Mouse (Mus musculus): ENCODE data around the gene Adamts6.

Adamts6 gene

DNA sequence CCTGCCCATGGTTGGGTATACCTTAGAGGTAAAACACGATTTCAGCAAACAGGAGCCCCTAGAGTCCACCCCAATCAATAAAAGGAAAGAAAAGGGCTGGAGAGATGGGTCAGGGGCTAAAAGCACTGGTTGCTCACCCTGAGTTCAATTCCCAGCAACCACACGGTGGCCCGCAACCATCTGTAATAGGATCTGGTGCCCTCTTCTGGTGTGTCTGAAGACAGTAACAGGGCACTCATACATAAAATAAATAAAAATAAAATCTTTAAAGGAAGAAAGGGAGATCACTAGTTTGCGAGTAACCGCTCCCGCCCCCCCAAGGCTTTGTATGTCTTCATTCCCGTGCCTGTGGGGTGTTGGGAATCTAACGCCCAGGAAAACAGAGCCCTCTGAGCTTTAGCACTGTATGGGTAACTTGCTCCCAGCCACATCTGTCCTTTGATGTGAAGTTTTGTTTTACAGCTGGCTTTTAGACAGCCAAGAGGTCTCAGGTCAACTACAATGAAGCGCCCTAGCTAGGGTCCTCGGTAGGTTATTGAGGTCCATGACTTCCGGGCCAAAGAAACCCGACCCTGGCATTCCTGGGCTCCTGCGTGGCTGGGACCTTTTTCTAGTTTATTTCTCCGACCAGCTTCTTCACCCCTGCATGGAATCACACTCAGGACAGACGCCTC, 230.1 kb downstream of the Adamts6 start:
- DNase-seq: no peak

- peak; percentile 87 for DNase-seq
These were observed 230.8 kb downstream of the Adamts6 start for GRCm38 (mm10) chr13:104518312-104519005.

DNA sequence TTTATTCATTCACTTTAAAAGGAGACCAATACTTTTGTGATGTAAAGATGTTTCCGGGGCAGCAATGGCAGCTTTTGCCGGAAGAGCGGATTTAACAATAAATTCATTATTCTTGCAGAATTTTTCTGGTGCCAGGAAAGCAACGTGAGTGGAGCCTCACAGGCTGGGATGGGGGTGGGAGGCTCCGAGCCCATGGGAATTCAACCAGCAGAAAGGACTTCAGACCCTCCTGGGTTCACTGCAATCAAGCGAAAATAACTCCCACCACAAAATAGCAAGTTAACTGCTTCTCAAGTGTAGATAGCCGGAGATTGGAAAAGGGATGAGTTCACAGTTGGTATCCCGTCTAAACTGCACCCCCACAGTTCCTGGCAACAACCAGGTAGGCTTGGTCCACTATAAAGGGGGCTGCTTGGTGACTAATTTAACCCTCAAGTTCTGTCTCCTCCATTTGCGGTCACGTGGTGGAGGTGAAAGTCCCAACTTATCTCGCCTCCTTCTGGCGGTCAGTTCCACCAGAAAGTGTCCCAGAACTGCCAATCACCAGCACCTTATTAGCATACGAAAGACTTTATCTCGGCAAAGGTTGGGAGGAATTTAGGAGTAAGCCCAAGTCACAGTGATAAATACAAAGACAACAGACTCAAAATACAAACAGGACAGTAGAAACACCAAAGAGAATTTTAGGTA, 231.5 kb downstream of the Adamts6 start:
- no peak for DNase-seq

DNA sequence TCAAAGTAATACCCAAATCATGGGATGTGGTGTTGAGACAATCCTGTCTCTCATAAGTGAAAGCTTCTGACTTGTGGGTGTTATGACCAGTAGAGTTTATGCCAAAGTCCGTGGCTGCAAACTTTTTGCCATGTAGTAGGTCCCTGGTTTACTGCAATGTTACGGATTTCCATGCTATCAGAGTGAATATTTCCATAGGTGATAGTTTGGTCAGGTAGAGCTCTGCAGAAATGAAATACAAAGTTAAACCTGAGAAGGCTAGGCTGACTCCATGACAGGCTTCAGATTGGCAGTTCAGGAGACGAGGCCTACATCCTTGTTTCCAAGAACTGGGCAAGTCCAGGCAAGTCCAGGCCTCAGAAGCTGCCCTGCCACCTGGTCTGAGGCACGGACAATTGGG, 232.3 kb downstream of the Adamts6 start:
- no peak for DNase-seq

GRCm38 (mm10) chr13:104520461-104520860, 232.8 kb downstream of the Adamts6 start:
- no peak for DNase-seq

DNA sequence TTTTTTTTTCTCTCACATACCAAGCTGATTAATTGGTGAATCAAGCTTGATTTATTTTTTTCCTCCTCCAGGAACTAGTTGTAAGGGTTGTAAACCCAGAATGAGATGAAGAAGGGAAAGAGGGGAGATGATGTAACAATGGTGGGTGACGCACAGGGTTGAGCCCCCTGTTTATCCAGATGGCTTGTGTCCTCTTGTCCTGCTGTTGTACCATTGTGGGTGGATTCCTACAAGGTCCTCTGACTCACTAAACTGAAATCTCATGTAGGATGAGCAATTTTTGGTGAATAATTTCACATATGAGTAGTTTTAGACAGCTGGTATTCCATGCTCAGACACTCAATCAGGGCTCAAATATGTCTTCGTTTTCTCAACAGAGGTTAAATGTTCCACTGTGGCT, 233.9 kb downstream of the Adamts6 start:
- DNase-seq: no peak

DNA sequence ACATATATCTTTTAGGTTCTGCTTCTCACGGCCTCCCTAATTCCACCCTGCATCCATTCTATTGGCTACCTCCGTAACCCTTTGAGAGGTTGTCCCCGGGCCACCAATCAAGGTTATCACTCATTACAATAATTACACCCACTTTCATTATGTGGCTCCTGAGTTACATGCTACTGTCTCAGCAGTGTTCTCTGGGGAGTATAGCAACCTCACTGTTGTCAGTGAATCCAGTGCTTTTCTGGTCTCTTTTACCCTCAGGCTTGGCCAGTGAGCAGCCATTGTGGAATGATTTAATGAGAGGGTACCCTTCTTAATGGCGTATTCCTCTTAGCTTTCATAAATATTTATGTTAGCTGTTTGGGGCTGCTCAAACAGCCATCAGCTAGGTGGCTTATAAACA, 238.0 kb downstream of the Adamts6 start:
- no peak for DNase-seq

GRCm38 (mm10) chr13:104529238-104529637, 241.6 kb downstream of the Adamts6 start:
- DNase-seq: no peak

DNA sequence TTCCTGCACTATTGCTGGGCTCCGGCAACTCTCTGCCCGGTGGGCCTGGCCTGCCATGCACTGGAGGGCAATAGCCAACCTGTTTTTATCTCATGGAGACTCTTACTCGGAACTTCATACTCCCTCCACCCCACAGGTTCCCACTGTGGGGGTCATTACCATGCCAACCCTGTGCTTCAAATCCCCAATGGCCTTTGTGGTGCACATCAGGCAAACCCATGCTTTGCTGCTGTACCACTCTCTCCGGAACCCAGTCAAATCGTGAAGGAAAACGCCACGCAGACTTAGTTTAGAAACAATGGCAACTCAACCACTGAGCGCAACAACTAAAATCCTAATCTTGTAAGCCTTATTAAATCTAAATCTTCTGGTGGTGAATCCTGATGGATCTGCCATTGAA, 244.2 kb downstream of the Adamts6 start:
- no peak for DNase-seq

GRCm38 (mm10) chr13:104532723-104533122, 245.1 kb downstream of the Adamts6 start:
- no peak for DNase-seq

DNA sequence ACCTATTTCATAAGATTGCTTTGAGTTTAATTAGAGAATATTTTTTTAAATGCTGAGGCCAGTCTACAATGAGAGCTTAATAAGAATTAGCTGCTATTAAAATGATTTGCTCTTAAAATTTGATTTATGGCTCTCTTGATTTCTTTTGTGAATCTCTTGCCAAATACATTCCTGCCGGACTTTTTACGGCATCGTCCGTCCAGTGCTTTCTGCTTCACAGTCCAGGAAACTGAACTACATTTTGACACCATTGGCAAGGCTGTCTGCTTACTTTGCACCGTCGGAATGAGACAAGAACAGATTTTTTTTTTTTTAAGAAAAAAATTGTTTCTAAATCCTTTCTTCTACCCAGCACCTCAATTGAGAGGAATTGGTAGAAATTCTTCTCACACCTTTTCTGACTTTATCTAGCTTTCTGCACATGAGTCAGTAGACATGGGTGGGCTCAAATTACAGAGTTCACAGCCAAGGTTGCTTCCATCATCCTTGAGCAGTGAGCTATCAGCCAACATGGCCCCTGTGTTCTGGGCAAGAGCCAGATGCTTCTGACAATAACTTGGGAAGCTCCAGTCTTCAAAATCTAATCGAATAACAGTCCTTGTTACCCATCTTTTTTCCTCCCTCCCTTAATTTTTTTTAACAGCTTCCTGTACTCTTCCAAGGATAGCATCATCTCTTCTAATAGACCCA, 246.3 kb downstream of the Adamts6 start:
- DNase-seq: no peak

DNA sequence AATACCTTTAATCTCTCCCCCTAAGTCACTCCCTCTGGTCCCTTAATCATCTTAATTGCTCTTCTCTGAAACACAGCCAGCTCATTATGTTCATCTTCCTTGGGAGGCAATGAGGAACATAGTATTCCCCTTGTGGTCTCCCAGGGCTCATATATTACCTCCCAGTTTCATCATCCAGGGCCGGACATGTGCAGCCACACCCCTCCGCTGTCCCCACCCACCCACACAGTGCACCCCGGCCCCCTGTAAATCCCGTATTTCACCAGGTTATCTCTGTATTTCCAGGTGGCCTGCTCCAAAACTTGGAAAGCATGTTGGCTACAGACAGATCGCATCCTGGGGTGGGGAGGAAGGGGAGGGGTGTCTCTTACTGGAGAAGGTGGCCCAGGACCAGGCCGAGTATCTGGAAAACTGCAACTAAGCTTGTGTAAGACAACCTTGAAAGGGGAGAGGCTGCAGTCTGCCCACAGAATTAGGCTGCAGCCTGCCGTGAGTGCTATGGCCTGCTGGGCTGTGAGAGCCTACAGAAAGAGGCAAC, 253.3 kb downstream of the Adamts6 start:
- DNase-seq: no peak

DNA sequence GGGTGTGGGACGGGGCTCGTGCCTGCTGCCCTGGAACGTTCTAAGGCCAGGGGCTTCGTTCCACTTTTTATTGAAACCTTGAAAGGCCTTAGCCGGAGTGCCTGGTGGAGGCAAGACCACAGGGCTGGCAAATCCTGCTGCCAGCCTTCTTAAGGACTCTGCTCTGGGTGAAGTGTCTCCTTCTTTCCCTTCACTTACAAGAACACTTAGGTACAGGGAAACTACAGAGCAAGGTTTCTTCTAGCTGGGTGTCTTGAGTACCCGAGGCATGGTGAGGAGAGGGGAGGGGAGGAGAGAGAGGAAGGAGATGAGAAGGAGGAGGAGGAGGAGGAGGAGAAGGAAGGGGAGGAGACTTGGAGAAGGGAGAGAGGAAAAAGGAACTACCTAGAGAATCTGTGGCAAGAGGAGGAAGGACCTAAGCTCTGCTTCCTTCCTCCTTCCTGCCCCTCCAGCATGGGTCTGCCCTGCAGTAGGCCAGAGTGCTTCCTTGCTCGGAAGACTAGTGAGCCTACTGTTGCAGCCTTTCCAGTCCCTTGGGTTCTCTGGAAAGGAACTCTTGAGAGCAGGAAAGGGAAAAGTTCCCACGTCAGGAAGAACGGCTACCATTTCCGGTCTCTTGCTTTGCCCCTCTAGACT, 254.6 kb downstream of the Adamts6 start:
- no peak for DNase-seq

- DNase-seq: no peak
These were observed 255.1 kb downstream of the Adamts6 start for GRCm38 (mm10) chr13:104542759-104543141.

Measured in kidney, adult 11 months (tissue).